Mouse (Mus musculus) lung, postnatal 25 days (tissue): Measurements from ENCODE around the gene Bhlha15.

Source experiments
- DNase-seq: peaks from one replicate; pipeline ENCODE4 v3.0.0; 2022; ENCODE audit warnings: low spot score

Bhlha15 gene

DNA sequence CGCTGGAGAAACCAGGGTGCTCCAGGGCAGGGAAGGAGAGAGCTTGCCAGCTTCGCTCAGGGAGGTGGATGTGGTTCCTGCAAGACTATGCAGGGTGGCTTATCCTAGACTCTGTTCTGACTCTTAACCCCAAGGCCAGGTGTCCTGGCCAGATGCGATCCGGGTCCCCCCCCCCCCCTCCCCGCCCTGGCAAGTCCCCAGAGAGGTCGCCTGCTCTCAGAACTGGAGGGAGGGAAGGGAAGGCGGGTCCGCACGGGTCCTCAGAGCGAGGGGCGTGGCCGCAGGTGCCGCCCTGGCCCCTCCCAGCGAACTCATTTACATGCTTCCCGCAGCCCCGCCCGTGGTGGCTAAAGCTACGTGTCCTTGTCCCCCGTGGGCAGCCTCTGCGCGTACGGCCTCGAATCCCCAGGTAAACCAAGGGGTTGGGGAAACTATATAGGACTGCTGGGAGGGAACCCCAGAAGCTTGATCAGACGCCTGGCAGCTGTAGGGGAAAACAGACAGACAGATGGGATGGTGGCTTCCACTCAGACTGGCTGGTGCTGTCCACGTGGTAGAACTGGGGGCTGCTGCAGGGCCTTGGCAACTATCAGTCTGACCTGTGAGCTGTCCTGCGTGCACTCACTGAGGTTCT lies at the start of gene Bhlha15:
Bhlha15 (plus strand) TSS at position 337 of the 634 bp plus-strand sequence.
- DNase-seq, result peak; percentile 73

DNA sequence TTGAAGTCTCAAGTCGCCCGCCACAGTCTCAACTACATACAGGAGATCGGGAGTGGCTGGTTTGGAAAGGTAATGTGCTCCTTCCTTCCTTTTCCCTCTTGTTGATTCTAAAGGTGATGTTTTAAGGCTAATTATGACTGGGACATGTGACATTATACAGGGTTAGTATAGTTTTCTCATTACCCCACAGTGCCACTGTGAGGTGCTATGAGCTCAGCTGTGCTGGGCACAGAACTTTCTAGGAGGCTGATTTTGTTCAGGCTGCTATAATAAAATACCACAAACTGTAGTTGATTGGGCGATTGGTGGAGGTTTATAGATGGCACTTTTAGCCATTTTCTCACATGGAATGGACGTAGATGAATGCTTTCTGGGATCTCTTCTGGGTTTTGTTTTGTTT lies 46.6 kb upstream of the Bhlha15 start:
- no peak for DNase-seq

DNA sequence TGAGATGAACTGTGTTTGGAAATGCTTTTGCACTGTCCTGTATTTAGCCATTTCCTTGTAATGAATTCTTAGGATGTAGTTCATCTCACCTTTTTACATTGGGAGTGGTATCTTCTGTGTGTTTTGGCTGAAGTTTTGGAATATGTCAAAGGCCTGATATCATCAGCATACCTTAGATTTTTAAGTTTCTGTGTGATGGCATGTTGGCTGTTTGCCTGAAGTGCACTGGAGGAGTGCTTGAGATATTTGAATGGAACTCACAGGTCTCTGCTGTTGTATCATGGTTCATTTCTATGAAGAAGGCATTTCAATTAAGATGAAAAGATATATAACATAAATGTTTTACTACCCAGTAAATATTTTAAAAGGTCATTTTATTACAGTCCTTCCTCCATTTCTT lies 43.2 kb upstream of the Bhlha15 start:
- DNase-seq, result peak; percentile 47

DNA sequence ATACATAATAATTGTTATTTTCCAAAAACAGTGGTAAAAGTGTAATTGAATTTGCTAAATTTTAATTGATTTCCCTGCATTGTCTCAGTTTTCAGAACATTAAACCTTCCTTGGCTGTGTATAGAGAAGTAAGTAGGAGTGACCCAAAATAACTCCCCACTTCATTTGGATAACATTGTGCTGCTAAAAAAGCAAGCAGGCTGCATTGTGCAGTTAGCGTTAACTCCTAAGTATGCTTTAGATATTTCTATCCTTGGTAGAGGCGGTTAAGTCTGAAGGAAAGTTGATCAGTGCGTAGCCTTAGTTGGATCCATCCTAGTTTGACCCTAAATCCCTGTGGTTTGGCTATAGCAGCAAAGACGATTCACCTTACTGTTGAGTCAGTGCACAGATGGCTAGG lies 40.6 kb upstream of the Bhlha15 start:
- no peak for DNase-seq

DNA sequence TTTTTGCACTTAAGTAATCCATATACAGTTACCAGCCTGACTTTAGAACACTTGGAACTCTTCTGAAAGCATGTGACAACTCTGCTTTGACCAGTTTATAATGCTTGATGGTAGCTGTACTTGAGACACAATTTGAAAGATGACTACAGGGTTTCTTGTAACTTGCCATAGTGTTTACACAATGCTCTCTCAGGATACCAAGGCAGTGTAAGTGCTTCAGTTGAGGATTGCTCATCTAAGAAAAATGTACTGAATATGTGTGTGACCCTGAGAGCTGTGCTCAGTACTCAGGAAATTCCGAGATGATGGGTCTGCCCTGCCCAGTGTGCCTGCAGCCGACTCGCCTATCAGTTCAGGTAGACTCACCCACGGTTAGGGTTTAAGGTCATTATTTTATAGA lies 38.8 kb upstream of the Bhlha15 start:
- DNase-seq, result peak; percentile 46

DNA sequence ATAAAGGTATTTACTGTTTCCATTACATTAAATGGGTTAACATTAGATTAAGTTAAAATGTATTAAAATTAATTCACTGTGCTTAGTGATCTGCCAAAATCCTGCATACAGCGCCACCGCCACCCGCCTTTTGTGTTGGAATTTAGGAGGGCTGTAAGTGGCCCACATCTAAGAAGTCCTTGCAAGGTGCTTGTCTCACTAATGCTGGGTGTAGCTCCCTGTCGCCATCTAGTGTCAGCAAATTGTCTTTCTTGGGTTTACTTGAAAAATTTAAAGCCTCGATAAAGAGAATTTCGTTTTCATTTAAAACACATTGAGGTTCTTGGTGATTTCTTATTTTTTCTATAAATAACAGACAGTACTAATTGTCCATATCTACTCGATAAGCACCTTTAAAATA lies 35.6 kb upstream of the Bhlha15 start:
- peak; percentile 78 for DNase-seq

DNA sequence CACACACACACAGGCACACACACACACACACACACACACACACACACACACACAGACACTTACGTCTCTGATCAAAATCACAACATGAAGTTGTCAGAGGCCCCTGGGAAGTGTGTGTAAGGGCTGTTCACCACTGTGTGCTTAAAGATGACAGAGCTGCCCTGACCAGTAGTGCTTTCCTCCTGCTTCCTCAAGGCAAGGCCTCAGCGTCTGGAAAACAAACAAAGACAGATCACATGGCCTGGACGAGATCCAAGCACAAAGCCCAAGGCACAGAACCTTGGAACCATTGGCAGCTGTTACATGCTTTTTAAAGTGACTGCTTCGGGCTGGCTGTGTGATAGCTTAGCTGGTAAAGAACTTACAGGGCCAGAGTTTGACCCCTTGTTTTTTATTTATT lies 31.5 kb upstream of the Bhlha15 start:
- peak; percentile 90 for DNase-seq

DNA sequence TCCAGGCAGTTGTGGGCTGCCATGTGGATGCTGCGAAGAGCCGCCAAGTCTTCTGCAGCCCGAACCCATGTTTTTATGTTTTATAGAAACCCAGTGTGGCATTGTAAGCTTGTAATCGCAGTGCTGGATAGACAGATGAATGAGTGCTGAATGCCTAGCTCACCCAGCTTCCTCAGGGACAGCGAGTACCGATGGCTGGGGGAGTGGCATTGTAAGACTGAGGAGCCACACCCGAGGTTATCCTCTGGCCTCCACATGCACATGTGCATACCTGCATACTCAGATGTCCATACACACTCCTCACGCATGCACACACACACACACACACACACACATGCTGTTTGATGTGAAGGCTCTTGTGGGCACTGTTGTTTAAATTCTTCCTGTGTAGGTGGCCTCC lies 30.9 kb upstream of the Bhlha15 start:
- no peak for DNase-seq

DNA sequence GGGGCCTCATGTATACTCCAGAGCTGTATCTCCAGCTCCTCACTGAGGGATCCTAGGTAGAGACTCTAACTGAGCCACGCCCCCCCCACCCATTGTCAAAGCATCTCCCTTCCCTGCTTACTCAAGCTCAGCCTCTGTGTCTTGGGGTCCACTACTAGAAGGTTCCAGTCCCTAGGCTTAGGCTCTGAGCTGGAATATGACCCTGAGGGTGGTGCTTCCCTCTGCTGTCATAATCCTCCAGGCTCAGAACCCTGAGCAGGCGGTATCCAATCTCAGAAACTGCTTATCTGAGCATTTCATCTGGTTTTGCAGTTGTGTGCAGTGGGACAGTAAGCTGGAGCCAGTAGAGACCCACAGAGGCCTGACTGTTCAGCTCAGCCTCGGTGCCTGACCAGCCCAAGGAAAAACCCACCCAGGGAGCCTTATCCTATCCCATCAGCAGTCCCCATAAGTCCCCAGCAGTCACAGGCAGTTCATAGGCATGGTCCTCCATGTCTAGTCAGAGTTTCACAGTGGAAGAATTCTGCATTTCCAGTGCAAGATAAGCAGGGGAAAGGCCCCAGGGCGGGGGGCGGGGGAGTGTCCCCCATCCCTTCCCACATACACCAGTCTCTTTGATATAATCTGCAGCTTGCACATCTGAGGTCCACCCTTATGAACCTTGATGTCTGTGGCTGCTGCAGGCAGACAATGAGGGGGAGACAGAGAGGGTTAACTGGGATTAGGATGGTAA lies 27.8 kb upstream of the Bhlha15 start:
- DNase-seq, result no peak

DNA sequence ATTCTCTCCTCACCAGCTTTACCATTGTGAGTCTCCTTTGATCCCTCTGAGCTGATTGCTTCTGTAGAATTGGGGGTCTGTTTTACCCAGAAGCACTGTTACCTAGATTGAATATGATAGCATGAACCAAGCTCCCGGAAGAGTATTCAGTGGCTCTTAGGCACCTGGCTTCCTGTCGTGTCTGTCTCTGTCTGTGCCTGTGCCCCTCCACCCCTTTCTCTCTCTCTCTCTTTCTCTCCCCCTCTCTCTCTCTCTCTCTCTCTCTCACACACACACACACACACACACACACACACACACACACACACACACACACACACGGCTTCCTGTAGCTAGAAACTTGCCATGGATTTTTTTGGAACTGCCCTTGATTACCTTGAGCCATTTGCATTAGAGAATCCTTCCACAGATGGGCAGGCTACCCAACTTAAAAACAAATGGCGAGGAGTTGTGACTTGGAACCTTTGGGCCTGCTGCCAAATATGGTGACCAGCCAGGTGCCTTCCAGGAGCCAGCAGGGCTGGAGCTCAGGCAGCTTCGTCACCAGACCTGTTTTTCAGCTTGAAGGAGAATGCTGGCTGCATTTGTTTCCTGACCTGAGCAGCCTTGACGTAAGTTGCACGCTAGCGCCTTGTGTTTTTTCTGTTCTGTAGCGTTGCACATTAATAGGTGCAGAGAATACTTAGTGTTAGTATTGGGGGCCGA lies 27.1 kb upstream of the Bhlha15 start:
- peak; percentile 81 for DNase-seq

DNA sequence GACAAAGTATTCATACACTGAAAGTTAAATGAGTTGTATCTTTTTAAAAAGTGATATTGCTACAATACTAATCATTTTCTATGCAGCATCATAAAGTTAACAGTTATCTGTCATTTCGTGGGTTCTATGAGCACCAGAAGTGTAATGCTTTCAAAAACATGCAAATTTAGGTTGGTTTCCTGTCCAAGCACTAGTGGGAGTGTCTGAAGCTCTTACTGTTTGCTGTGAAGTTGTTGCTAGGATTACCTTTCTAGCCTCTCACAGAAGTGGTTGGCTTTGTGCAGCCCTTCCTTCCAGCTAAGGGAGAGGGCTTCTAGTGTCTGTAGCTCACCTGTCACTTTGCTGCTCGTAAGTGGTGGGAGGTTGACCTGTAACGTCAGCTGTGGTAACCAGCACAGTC lies 24.3 kb upstream of the Bhlha15 start:
- no peak for DNase-seq

DNA sequence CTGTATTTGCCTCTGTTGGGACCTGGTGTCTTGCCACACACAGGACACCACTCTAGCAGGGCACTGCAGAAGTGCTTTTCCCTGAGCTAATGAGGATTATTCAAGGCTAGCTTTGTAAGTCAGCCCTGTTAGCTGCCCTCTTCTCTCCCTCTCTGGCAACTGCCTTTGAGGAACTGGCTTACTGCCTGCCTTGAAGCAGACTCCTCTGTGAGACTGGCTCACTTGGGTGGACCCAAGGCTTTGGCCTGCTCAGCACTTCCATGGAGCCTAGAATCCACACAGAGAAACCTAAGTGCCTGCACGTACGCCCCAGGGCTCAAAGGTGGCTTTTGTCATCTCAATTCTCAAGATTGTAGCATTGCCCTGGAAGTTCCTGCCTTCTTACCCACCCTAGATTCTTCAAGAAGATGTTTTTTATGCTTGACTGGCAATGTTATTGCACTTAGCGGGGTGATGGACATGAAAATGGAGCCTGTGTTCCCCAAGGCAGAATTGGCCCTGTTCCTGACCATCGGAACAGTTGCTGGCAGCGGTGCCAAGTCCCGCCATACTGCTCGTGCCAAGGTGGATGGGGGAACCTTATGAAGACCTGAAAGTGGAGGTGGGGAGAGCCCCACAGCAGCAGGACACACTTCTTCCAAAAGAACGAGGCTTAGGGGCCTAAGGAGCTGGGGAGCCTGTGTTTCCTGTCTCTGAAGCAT lies 20.7 kb upstream of the Bhlha15 start:
- DNase-seq, result no peak

DNA sequence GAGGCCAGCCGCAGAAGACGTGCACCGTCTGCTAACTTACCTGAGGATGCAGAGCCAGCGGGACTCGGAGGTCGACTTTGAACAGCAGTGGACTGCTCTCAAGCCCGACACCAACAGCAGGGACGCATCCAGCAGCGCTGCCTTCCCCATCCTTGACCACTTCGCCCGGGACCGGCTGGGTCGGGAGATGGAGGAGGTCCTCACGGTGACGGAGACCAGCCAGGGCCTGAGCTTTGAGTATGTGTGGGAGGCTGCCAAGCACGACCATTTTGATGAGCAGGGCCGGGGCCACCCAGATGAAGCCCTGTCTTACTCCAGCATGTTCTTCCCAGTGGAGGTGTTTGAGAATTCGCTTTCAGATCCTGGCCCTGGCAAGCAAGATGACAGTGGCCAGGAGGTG lies 16.4 kb upstream of the Bhlha15 start:
- no peak for DNase-seq

DNA sequence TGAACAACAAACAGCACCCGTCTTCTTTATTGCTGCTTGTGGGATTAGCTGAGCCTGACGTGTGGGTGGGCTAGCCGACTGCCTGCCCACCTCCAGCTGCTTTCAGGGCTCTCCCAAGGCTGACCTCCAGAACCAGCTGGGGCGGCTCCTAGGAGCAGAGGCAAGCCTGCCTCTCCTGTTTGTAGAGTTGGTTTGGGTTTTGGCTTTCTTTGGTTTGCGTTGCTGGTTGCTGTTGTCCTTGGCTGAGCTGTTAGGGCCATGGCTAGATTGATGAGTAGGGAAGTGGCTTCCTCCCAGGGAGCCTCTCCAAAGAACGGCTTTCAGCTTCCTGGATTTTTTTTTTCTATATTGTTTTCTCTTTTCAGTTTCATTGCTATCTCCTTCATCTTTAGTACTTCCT lies 11.9 kb upstream of the Bhlha15 start:
- DNase-seq, result no peak

DNA sequence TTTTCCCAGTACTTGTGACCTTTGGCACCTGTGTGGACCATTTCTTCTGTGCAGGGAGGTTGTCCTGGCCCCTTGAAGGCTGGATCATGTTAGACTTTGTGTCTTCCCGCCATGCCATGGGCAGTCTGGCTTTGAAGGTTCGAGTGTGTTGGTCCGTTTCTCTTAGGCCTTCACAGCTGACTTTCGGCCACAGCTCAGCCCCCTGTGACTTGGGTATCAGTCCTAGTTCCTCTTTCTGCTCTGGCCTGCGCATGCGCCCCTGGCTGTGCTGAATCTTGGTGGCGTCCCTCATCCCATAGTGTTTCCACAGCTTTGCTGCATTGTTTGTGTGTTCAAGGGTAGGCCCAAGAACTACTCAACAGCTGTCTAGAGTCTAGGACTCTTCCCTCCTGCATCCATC lies 8.8 kb upstream of the Bhlha15 start:
- no peak for DNase-seq

DNA sequence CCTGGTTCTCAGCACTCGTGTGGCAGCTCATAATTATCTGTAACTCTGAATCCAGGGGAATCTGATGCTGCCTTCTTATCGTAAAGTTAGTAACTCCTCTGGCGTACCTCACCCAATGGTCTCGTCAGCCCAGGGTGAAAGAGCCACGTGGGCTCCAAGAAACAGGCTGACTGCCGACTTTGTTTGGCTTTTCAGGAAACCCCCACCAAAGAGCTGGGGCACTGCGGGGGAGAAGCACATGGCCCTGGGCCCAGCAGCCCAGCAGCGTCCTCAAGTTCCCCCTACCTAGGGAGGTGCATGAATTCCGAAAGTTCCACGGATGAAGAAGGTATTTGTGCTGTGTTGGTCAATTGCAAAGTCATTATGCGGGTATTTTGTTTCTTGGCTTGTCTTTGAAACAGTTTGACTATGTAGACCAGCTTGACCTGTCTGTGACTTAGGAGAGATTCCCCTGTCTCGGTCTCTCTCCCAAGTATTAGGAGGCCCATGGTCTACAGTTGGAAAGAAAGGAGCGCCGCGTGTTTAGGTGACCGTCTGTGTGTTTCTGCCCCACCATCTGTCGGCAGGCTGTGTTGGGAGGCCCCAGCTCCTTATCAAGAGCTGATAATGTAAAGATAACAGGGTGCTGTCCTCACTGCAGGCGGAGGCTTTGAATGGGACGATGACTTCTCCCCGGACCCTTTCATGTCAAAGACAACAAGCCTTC lies 7.4 kb upstream of the Bhlha15 start:
- no peak for DNase-seq

DNA sequence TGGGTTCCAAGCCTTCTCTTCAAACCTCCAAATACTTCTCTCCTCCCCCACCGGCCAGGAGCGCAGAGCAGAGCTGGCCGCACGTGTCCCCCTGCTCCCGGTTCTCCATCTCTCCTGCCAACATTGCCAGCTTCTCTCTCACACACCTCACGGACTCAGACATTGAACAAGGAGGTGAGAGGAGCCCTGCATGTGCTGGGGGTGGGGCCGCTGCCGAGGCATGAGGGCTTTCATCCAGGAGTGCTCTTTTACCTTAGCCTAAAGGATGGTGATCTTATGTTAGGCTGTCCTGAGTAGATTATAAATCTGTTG lies 6.9 kb upstream of the Bhlha15 start:
- DNase-seq, result no peak

DNA sequence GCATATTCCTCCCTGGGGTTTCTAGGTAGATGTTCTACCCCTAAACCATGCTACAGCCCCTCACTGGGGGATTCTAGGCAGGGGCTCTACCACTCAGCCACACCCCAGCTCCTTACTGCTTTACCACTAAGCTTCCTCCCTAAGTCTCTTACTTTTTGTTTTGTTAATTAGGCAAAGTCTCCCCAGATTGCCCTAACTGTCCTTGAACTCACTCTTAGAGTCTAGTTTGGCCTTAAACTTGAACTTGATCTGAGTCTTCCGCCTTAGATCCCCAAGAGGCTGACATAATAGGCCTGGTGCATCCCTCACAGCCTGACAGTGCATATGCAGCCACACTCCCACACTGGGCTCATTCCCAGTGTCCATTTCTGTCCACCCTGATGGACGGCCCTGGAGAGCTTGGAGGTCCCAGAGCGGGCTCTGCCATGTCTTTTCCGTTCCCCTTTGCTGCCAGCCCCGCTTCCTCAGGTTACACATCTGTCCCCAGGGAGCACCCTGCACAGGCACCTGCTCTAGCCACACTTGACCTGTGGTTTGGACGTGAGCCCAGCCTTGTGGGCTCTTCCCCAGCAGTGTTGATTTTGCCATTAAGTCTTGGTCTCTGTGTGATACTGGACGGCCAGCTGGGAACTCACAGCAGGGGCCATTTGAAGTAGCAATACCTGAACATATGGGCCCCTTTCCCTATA lies 6.3 kb upstream of the Bhlha15 start:
- DNase-seq, result peak; percentile 82

DNA sequence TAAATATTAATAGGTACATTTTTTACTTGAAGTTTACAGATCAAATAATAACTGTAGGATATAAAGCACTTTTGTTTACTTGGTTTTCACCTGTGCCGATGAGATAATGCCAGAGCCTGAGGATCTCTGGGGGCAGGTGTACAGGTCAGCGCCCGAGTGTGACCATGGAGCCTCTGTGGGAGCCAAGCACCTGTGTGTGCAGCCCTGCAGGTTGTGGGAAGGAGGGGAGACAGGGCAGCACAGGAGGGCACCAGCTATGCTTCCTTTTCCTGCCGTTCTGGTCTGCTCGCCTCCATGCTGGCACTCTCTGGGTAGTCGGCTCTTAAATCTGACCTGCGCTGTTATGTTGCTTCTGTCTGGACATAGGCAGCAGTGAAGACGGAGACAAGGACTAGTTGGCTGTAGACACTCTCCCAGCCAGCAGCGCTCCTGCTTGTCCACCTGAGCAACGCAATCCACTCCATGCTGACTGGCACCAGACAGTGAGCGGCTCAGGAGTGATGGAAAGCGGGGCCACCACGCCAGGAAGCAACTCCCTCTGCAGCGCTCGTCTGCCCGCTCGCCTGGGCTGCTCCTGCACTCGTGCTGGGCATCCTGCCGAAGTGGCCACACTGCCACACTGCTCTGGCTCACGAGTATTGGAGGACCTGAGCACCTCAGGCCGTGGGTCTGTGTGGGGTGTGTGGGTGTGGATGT lies 5.6 kb upstream of the Bhlha15 start:
- no peak for DNase-seq

DNA sequence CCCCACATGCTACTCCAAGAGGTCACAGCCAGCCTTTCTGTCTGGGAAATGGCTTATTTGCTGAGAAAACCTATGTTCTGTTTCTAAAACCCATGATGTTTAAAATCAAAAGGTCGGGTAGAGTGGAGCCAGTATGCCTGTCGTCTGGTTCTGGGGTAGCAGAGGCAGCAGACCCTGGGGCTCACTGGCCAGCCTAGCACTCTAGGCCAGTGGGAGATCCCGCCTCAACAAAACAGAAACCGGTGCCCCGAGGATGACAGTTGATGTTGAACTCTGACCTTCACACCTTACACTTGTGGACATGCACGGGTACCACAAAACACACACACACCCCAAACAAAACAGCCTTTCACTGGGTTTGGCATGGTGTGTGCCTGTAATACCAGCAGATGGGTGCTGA lies 1.7 kb upstream of the Bhlha15 start:
- no peak for DNase-seq

DNA sequence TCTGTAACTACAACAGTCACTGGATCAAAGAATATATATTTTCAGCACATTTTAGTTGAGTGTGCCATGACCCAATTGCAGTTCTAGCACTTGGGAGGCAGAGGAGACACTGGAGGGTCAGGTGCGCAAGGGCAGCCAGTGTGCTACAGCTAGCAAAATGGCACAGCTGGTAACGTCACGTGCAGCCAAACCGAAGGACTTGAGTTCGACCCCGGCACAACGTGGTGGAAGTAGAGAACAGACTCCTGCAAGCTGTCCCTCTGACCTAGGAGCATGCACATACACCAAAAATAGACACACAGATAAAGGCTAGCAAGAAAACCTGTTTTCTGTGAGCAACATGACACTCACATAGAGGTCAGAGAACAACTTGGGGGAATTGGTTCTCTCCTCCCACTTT lies 759 bp upstream of the Bhlha15 start:
- no peak for DNase-seq
